Mouse (Mus musculus): ENCODE data around the gene Pld6. TPM values are rescaled to one million over a fixed set of nuclear protein-coding genes. Genes with fewer than 3 reads are reported as not detected.

Gene Pld6
- polyA plus RNA-seq, 1 experiment from 2014 or later: 7.9 TPM

GRCm38 (mm10) chr11:59760796-59761195 lies 26.6 kb downstream of the Pld6 start:
- H3K4me2 ChIP-seq (ENCODE audit: low read depth, low read length): no peak overlapping the region
- H3K27me3 ChIP-seq (ENCODE audit: control insufficient read depth, insufficient read depth, low read depth, low read length): no peaks in the 10 kb centered on the region
- no peak overlapping the region for H3K9ac ChIP-seq (ENCODE audit: low read length)
- no peak for ATAC-seq (ENCODE audit: low read depth)
- WGBS: 95% methylated on average over 6 of the region's 6 CpGs
- no peaks in the 10 kb centered on the region for H3K9me3 ChIP-seq (ENCODE audit: control insufficient read depth, low read length)
- peaks cover 76% of the 10 kb centered on the region for H3K36me3 ChIP-seq (ENCODE audit: control insufficient read depth, insufficient read depth, low read length)
- no peaks in the 10 kb centered on the region; the same call in 1 of the 2 replicates for H3K4me1 ChIP-seq (replicated peaks; ENCODE audit: control insufficient read depth, insufficient read depth, low read length)
- H3K27ac ChIP-seq (ENCODE audit: low read length): no peak overlapping the region
- H3K4me3 ChIP-seq (ENCODE audit: low read length): no peak overlapping the region

GRCm38 (mm10) chr11:59759626-59760025 lies 27.8 kb downstream of the Pld6 start:
- Histone ChIP-seq H3K36me3 (ENCODE audit: control insufficient read depth, insufficient read depth, low read length) (peaks cover 70% of the 10 kb centered on the region), H3K27me3 (ENCODE audit: control insufficient read depth, insufficient read depth, low read depth, low read length) (no peaks in the 10 kb centered on the region), H3K4me2 (ENCODE audit: low read depth, low read length) (no peak overlapping the region), H3K9ac (ENCODE audit: low read length) (no peak overlapping the region), H3K9me3 (ENCODE audit: control insufficient read depth, low read length) (no peaks in the 10 kb centered on the region), H3K4me1 (replicated peaks; ENCODE audit: control insufficient read depth, insufficient read depth, low read length) (no peaks in the 10 kb centered on the region; the same call in 1 of the 2 replicates), H3K27ac (ENCODE audit: low read length) (no peak overlapping the region), H3K4me3 (ENCODE audit: low read length) (no peak overlapping the region)
- no peak for ATAC-seq (ENCODE audit: low read depth)
- 77% methylated on average over 2 of the region's 2 CpGs for WGBS

GRCm38 (mm10) chr11:59759178-59759577 lies 28.3 kb downstream of the Pld6 start:
- no peaks in the 10 kb centered on the region for H3K27me3 ChIP-seq (ENCODE audit: control insufficient read depth, insufficient read depth, low read depth, low read length)
- H3K4me2 ChIP-seq (ENCODE audit: low read depth, low read length): no peak overlapping the region
- no peak overlapping the region for H3K9ac ChIP-seq (ENCODE audit: low read length)
- H3K36me3 ChIP-seq (ENCODE audit: control insufficient read depth, insufficient read depth, low read length): peaks cover 67% of the 10 kb centered on the region
- no peak overlapping the region for H3K4me3 ChIP-seq (ENCODE audit: low read length)
- H3K27ac ChIP-seq (ENCODE audit: low read length): no peak overlapping the region
- ATAC-seq (ENCODE audit: low read depth): peak; percentile 45; the same call in 1 of the 2 replicates
- no peaks in the 10 kb centered on the region; the same call in 1 of the 2 replicates for H3K4me1 ChIP-seq (replicated peaks; ENCODE audit: control insufficient read depth, insufficient read depth, low read length)
- no peaks in the 10 kb centered on the region for H3K9me3 ChIP-seq (ENCODE audit: control insufficient read depth, low read length)
- WGBS: 72% methylated on average over 4 of the region's 4 CpGs

GRCm38 (mm10) chr11:59758191-59758985 lies 29.1 kb downstream of the Pld6 start:
- Histone ChIP-seq H3K9ac (ENCODE audit: low read length) (no peak overlapping the region), H3K36me3 (ENCODE audit: control insufficient read depth, insufficient read depth, low read length) (peaks cover 62% of the 10 kb centered on the region), H3K27ac (ENCODE audit: low read length) (no peak overlapping the region), H3K9me3 (ENCODE audit: control insufficient read depth, low read length) (no peaks in the 10 kb centered on the region), H3K4me1 (replicated peaks; ENCODE audit: control insufficient read depth, insufficient read depth, low read length) (no peaks in the 10 kb centered on the region; the same call in 1 of the 2 replicates), H3K4me3 (ENCODE audit: low read length) (no peak overlapping the region), H3K27me3 (ENCODE audit: control insufficient read depth, insufficient read depth, low read depth, low read length) (no peaks in the 10 kb centered on the region), H3K4me2 (ENCODE audit: low read depth, low read length) (no peak overlapping the region)
- no peak for ATAC-seq (ENCODE audit: low read depth)
- WGBS: 78% methylated on average over 9 of the region's 9 CpGs

- Histone ChIP-seq H3K27me3 (ENCODE audit: control insufficient read depth, insufficient read depth, low read depth, low read length) (no peaks in the 10 kb centered on the region), H3K4me1 (replicated peaks; ENCODE audit: control insufficient read depth, insufficient read depth, low read length) (no peaks in the 10 kb centered on the region; the same call in 1 of the 2 replicates), H3K36me3 (ENCODE audit: control insufficient read depth, insufficient read depth, low read length) (peaks cover 66% of the 10 kb centered on the region), H3K4me2 (ENCODE audit: low read depth, low read length) (no peak overlapping the region), H3K9me3 (ENCODE audit: control insufficient read depth, low read length) (no peaks in the 10 kb centered on the region), H3K27ac (ENCODE audit: low read length) (no peak overlapping the region), H3K9ac (ENCODE audit: low read length) (no peak overlapping the region), H3K4me3 (ENCODE audit: low read length) (no peak overlapping the region)
- WGBS: 85% methylated on average over 4 of the region's 4 CpGs
- ATAC-seq (ENCODE audit: low read depth): no peak
Observed at GRCm38 (mm10) chr11:59756351-59756750, 31.1 kb downstream of the Pld6 start.

- WGBS: 95% methylated on average over 6 of the region's 6 CpGs
- Histone ChIP-seq H3K27ac (ENCODE audit: low read length) (no peak overlapping the region), H3K9ac (ENCODE audit: low read length) (no peak overlapping the region), H3K4me3 (ENCODE audit: low read length) (no peak overlapping the region), H3K36me3 (ENCODE audit: control insufficient read depth, insufficient read depth, low read length) (peaks cover 59% of the 10 kb centered on the region), H3K4me2 (ENCODE audit: low read depth, low read length) (no peak overlapping the region), H3K9me3 (ENCODE audit: control insufficient read depth, low read length) (no peaks in the 10 kb centered on the region), H3K27me3 (ENCODE audit: control insufficient read depth, insufficient read depth, low read depth, low read length) (no peaks in the 10 kb centered on the region), H3K4me1 (replicated peaks; ENCODE audit: control insufficient read depth, insufficient read depth, low read length) (no peaks in the 10 kb centered on the region; the same call in 1 of the 2 replicates)
- no peak for ATAC-seq (ENCODE audit: low read depth)
Observed at GRCm38 (mm10) chr11:59754504-59754903, 32.9 kb downstream of the Pld6 start.

- no peaks in the 10 kb centered on the region for H3K9me3 ChIP-seq (ENCODE audit: control insufficient read depth, low read length)
- H3K4me1 ChIP-seq (replicated peaks; ENCODE audit: control insufficient read depth, insufficient read depth, low read length): no peaks in the 10 kb centered on the region
- no peaks in the 10 kb centered on the region for H3K27me3 ChIP-seq (ENCODE audit: control insufficient read depth, insufficient read depth, low read depth, low read length)
- no peak overlapping the region for H3K9ac ChIP-seq (ENCODE audit: low read length)
- H3K4me2 ChIP-seq (ENCODE audit: low read depth, low read length): no peak overlapping the region
- H3K4me3 ChIP-seq (ENCODE audit: low read length): no peak overlapping the region
- H3K36me3 ChIP-seq (ENCODE audit: control insufficient read depth, insufficient read depth, low read length): peaks cover 45% of the 10 kb centered on the region
- no peak for ATAC-seq (ENCODE audit: low read depth)
- no peak overlapping the region for H3K27ac ChIP-seq (ENCODE audit: low read length)
- 89% methylated on average over 3 of the region's 3 CpGs for WGBS
Observed at GRCm38 (mm10) chr11:59749050-59749449, 38.4 kb downstream of the Pld6 start.

DNA sequence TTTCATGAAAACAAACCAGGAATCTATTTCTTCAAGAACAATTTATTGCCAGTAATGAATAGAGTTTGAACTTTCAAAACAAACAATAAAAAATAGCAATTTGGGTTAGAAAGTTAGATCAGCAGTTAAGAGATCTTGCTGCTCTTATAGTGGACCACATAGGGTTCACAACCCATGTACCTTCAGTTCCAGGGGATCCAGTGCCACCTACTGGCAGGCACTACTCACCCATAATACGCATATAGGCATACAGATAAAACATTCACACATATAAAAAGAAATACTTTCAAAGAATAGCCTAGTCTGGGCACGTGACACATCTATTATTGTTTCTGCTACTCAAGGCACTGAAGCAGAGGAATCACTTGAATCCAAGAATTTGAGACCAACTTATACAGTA lies 40.8 kb downstream of the Pld6 start:
- H3K4me3 ChIP-seq (ENCODE audit: low read length): no peak overlapping the region
- no peaks in the 10 kb centered on the region for H3K4me1 ChIP-seq (replicated peaks; ENCODE audit: control insufficient read depth, insufficient read depth, low read length)
- no peaks in the 10 kb centered on the region for H3K27me3 ChIP-seq (ENCODE audit: control insufficient read depth, insufficient read depth, low read depth, low read length)
- no peak overlapping the region for H3K9ac ChIP-seq (ENCODE audit: low read length)
- H3K9me3 ChIP-seq (ENCODE audit: control insufficient read depth, low read length): no peaks in the 10 kb centered on the region
- no peak overlapping the region for H3K4me2 ChIP-seq (ENCODE audit: low read depth, low read length)
- WGBS: 72% methylated on average over 2 of the region's 2 CpGs
- peak; percentile 74; the same call in 1 of the 2 replicates for ATAC-seq (ENCODE audit: low read depth)
- no peak overlapping the region for H3K27ac ChIP-seq (ENCODE audit: low read length)
- H3K36me3 ChIP-seq (ENCODE audit: control insufficient read depth, insufficient read depth, low read length): peaks cover 46% of the 10 kb centered on the region

GRCm38 (mm10) chr11:59745851-59746250 lies 41.6 kb downstream of the Pld6 start:
- Histone ChIP-seq H3K9ac (ENCODE audit: low read length) (no peak overlapping the region), H3K9me3 (ENCODE audit: control insufficient read depth, low read length) (no peaks in the 10 kb centered on the region), H3K36me3 (ENCODE audit: control insufficient read depth, insufficient read depth, low read length) (peaks cover 42% of the 10 kb centered on the region), H3K4me3 (ENCODE audit: low read length) (no peak overlapping the region), H3K4me2 (ENCODE audit: low read depth, low read length) (no peak overlapping the region), H3K27ac (ENCODE audit: low read length) (no peak overlapping the region), H3K4me1 (replicated peaks; ENCODE audit: control insufficient read depth, insufficient read depth, low read length) (no peaks in the 10 kb centered on the region), H3K27me3 (ENCODE audit: control insufficient read depth, insufficient read depth, low read depth, low read length) (no peaks in the 10 kb centered on the region)
- no peak for ATAC-seq (ENCODE audit: low read depth)
- 67% methylated on average over 5 of the region's 5 CpGs for WGBS
